In the genomic region with DNA sequence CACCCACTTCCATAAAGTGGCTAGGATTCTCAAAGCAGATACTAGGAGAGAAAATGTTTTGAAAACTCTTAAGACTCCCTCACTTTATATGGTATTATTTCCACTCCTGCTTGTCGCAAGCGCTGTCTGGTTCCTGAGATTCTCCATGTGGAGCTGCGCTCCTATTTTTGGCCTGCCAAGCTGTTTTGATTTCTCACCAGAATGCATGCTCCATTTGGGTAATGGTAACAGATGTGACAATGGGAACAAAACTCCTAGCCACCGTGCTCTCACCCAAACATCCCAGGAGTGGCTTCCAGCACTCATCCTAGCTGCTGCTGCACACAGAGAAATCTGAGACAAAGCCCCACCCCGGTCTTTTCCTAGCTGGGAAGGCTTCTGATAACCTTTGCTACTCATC, we compare ENCODE assay signal across 18 mouse cellular contexts.
DNase-seq lines count a peak whose midpoint lies in the region; ATAC-seq and TF ChIP-seq lines count a peak whose summit lies in the region.
"Had no signal": no experiment of that assay in that cellular context is flagged by ENCODE, and none has a peak within 500 bp of the region (broad histone marks: within the 10 kb centered on the region; RNA-seq: fewer than 3 reads in every experiment).

No protein-coding gene starts in this region.

- TF ChIP-seq CTCF in forebrain, postnatal 0 days (IDR thresholded peaks at IDR 0.05; ENCODE audit: low read depth) = no peak

- H3K4me1 ChIP-seq in forebrain, postnatal 0 days (ENCODE audit: insufficient read depth) = no peaks in the 10 kb centered on the region
- no peaks in the 10 kb centered on the region for H3K4me1 ChIP-seq in forebrain, embryonic 14.5 days (ENCODE audit: control insufficient read depth, insufficient read depth, low read length)
- H3K4me1 ChIP-seq: forebrain, embryonic 10.5 days; limb, embryonic 13.5 days had no signal

- no peak overlapping the region for H3K4me3 ChIP-seq in forebrain, postnatal 0 days (ENCODE audit: low read depth, low read length)
- no peak overlapping the region for H3K4me3 ChIP-seq in forebrain, embryonic 14.5 days (ENCODE audit: low read depth, low read length)
- H3K4me3 ChIP-seq: forebrain, embryonic 10.5 days; hindbrain, embryonic 13.5 days; limb, embryonic 13.5 days; neural tube, embryonic 15.5 days had no signal

- no peak overlapping the region for H3K9ac ChIP-seq in forebrain, postnatal 0 days
- no peak overlapping the region for H3K9ac ChIP-seq in forebrain, embryonic 14.5 days (ENCODE audit: low read length)
- H3K9ac ChIP-seq: hindbrain, embryonic 13.5 days; limb, embryonic 13.5 days; neural tube, embryonic 15.5 days had no signal

- H3K27ac ChIP-seq in forebrain, postnatal 0 days (ENCODE audit: low read depth, low read length) = no peak overlapping the region
- no peak overlapping the region for H3K27ac ChIP-seq in forebrain, embryonic 14.5 days (ENCODE audit: low read depth, low read length)
- H3K27ac ChIP-seq: forebrain, embryonic 10.5 days; hindbrain, embryonic 13.5 days; limb, embryonic 13.5 days; neural tube, embryonic 15.5 days had no signal

- H3K27me3 ChIP-seq in forebrain, postnatal 0 days (ENCODE audit: insufficient read depth, low read length) = no peaks in the 10 kb centered on the region
- H3K27me3 ChIP-seq in forebrain, embryonic 14.5 days (replicated peaks; ENCODE audit: control insufficient read depth, insufficient read depth, low read length) = no peaks in the 10 kb centered on the region
- H3K27me3 ChIP-seq: hindbrain, embryonic 13.5 days; limb, embryonic 13.5 days; neural tube, embryonic 15.5 days had no signal

- H3K4me2 ChIP-seq in forebrain, postnatal 0 days (ENCODE audit: low read depth) = no peak overlapping the region
- H3K4me2 ChIP-seq in forebrain, embryonic 14.5 days (ENCODE audit: low read length) = no peak overlapping the region
- H3K4me2 ChIP-seq: hindbrain, embryonic 13.5 days; limb, embryonic 13.5 days; neural tube, embryonic 15.5 days had no signal

- WGBS in forebrain, postnatal 0 days = 46% methylated on average over 5 of the region's 5 CpGs
- WGBS in forebrain, embryonic 14.5 days = 70% methylated on average over 5 of the region's 5 CpGs

- H3K9me3 ChIP-seq in forebrain, postnatal 0 days (ENCODE audit: low read length) = no peaks in the 10 kb centered on the region
- H3K9me3 ChIP-seq in forebrain, embryonic 14.5 days (replicated peaks; ENCODE audit: control insufficient read depth, low read length) = no peaks in the 10 kb centered on the region
- H3K9me3 ChIP-seq: forebrain, embryonic 10.5 days; hindbrain, embryonic 13.5 days; limb, embryonic 13.5 days; neural tube, embryonic 15.5 days had no signal

- DNase-seq in forebrain, postnatal 0 days = peak; percentile 76
- DNase-seq in forebrain, embryonic 14.5 days (ENCODE audit: low spot score) = no peak
- peak; percentile 75 to 90 for DNase-seq in layer of hippocampus, adult 18-20 months (ENCODE audit: low spot score in 2 of 2)
- DNase-seq in left cerebral cortex, adult 8-10 months (ENCODE audit: low spot score in 2 of 2) = peak; percentile 12 to 61
- peak; percentile 49 to 64 for DNase-seq in right cerebral cortex, postnatal 36 days (ENCODE audit: low spot score in 2 of 2)
- no peak for DNase-seq in adrenal gland, postnatal 4 days (ENCODE audit: low spot score in 2 of 2)
- no peak for DNase-seq in retina, embryonic 14.5 days (ENCODE audit: low spot score)
- no peak for DNase-seq in heart, adult 8-10 months (ENCODE audit: low spot score)
- DNase-seq: adrenal gland, postnatal 25 days; cerebellum, adult 2 months; gastrocnemius, postnatal 36 days; kidney, adult 8-10 months; lung, adult 18-20 months; thymus, adult 2 months had no signal

- H3K36me3 ChIP-seq in forebrain, postnatal 0 days (ENCODE audit: insufficient read depth) = no peaks in the 10 kb centered on the region
- no peaks in the 10 kb centered on the region for H3K36me3 ChIP-seq in forebrain, embryonic 14.5 days (ENCODE audit: control insufficient read depth, insufficient read depth, low read length)
- H3K36me3 ChIP-seq: forebrain, embryonic 10.5 days; hindbrain, embryonic 13.5 days; limb, embryonic 13.5 days; neural tube, embryonic 15.5 days had no signal

- ATAC-seq in forebrain, postnatal 0 days = peak; percentile 72
- ATAC-seq in forebrain, embryonic 14.5 days = no peak

Comparison
In these comparisons a context has a peak if more than half of its experiments do, and no peak if none do; other contexts are left out.
1. DNase-seq: peak in forebrain, postnatal 0 days (single experiment), layer of hippocampus, adult 18-20 months (2 of 2), left cerebral cortex, adult 8-10 months (2 of 2) and right cerebral cortex, postnatal 36 days (2 of 2); none in forebrain, embryonic 14.5 days (single experiment), adrenal gland, postnatal 4 days (0 of 2), retina, embryonic 14.5 days (single experiment) and heart, adult 8-10 months (single experiment).